Mouse (Mus musculus): ENCODE data around the gene Mnat1. TPM values are rescaled to one million over a fixed set of nuclear protein-coding genes. Genes with fewer than 3 reads are reported as not detected.

Gene Mnat1
- total and polyA plus RNA-seq, 3 experiments = 29.4 to 36.9 TPM; not detected in 1

DNA sequence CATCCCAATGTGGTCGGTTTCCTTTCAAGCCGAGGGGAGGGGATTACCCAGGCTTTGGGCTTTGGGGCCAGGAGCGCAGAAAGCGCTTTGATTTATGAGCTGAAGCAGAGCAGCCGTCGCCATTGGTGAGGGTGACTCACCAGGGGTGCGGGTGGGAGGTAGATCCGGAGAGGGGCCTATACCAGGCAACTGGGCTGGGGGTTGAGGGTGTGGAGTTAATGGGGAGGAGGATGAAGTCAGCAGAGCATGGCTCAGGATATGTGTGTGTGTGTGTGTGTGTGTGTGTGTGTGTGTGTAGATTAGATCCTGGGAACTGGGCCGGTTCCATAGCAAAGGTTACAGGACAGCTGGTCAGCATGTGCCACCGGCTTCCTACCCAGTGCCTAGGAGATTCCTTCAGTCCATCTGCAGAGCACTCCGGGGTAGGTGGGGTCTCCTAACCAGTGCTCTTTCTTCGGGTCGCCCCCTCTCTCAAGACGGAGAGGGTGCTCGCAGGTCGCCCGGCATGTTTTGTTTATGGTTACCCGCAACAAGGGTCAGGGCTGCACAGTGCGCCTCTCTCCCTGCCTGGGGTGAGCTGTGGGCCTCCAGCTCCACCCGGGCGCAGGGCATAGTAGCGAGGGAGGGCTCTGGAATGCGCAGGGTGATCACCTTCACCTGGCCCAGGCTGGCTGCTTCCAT, 12.9 kb upstream of the Mnat1 start:
- no peaks in the 10 kb centered on the region for H3K79me2 ChIP-seq (ENCODE audit: control insufficient read depth, insufficient read depth, low read length, poor library complexity)
- H3K9ac ChIP-seq (ENCODE audit: control insufficient read depth, low read depth, low read length, poor library complexity, severe bottlenecking) = no peak overlapping the region
- TF ChIP-seq ZNF384 (IDR thresholded peaks at IDR 0.05; ENCODE audit: low read depth, low read length) (no peak), MAZ (IDR thresholded peaks at IDR 0.05; ENCODE audit: low read depth, low read length) (no peak), ZC3H11A (IDR thresholded peaks at IDR 0.05; ENCODE audit: low read depth, low read length) (no peak), MAX (IDR thresholded peaks at IDR 0.05; ENCODE audit: low read length) (no peak), ELF1 (IDR thresholded peaks at IDR 0.05; ENCODE audit: low read depth, low read length) (no peak), TBP (IDR thresholded peaks at IDR 0.05; ENCODE audit: low read depth, low read length) (no peak)
- DNase-seq (ENCODE audit: low read depth, low spot score) = no peak
- no peak overlapping the region for H3K4me3 ChIP-seq (ENCODE audit: control insufficient read depth in 1 of 2, insufficient read depth in 1 of 2, low read depth in 2 of 2, low read length in 2 of 2)
- no peaks in the 10 kb centered on the region for H3K4me1 ChIP-seq (ENCODE audit: control insufficient read depth in 1 of 2, insufficient read depth in 2 of 2, low read length in 2 of 2)
- no peaks in the 10 kb centered on the region; a peak in 1 of 4 replicates for H3K27me3 ChIP-seq (ENCODE audit: control insufficient read depth in 1 of 2, insufficient read depth in 2 of 2, low read length in 2 of 2)
- no peaks in the 10 kb centered on the region for H3K36me3 ChIP-seq (ENCODE audit: control insufficient read depth in 1 of 2, insufficient read depth in 2 of 2, low read length in 2 of 2)
- no peaks in the 10 kb centered on the region for H3K9me3 ChIP-seq (replicated peaks; ENCODE audit: insufficient read depth, low read length)
- H3K27ac ChIP-seq (ENCODE audit: control insufficient read depth, low read depth, low read length) = no peak overlapping the region

DNA sequence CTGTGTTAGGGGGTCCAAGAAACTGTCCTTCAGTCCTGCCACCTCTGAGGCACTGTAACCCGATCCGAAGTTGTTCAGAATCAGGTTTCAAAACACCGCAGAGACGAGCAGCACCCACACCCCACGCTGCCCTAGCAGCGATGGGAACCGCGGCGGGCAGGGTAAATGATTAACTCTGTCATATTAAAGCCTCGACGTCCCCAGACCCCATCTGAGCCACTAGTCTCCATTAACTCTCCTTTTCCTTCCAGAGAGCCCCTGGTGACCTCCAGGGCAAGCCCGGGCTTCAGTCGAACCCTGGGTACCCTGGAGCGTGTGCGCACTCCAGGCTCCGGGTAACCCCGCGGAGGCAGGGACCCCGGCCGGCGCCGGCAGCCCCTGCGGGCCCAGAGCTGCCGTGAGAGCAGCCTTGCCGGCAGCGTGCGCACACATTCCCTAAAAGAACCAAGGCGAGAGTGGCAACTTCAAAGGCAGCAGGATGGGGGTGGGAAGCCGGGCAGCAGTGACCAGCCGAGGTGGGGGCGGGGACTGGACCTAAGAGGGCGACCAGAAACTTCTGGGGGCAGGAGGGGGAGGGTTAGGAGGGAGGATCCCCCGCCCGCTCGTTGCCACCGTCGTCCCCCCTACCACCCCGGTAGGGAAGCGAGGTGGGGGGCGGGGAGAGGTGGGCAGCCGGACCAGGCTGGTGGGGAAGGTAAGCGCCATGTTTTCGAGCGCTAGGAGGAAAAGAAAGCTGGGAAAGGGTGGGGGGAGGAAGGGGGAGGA, 11.8 kb upstream of the Mnat1 start:
- Histone ChIP-seq H3K9ac (ENCODE audit: control insufficient read depth, low read depth, low read length, poor library complexity, severe bottlenecking) (no peak overlapping the region), H3K4me1 (ENCODE audit: control insufficient read depth in 1 of 2, insufficient read depth in 2 of 2, low read length in 2 of 2) (no peaks in the 10 kb centered on the region)

More for the DNA sequence above, 11.8 kb upstream of the Mnat1 start:
- no peak for DNase-seq (ENCODE audit: low read depth, low spot score)
- H3K9me3 ChIP-seq (replicated peaks; ENCODE audit: insufficient read depth, low read length) = no peaks in the 10 kb centered on the region
- H3K79me2 ChIP-seq (ENCODE audit: control insufficient read depth, insufficient read depth, low read length, poor library complexity) = no peaks in the 10 kb centered on the region
- H3K27me3 ChIP-seq (ENCODE audit: control insufficient read depth in 1 of 2, insufficient read depth in 2 of 2, low read length in 2 of 2) = no peaks in the 10 kb centered on the region; a peak in 2 of 4 replicates
- H3K27ac ChIP-seq (ENCODE audit: control insufficient read depth, low read depth, low read length) = no peak overlapping the region
- no peaks in the 10 kb centered on the region for H3K36me3 ChIP-seq (ENCODE audit: control insufficient read depth in 1 of 2, insufficient read depth in 2 of 2, low read length in 2 of 2)
- H3K4me3 ChIP-seq (ENCODE audit: control insufficient read depth in 1 of 2, insufficient read depth in 1 of 2, low read depth in 2 of 2, low read length in 2 of 2) = no peak overlapping the region
- no peak for TF ChIP-seq RAD21 (IDR thresholded peaks at IDR 0.05; ENCODE audit: low read depth, low read length)
- TF ChIP-seq MYB (IDR thresholded peaks at IDR 0.05; ENCODE audit: low read depth, low read length) = no peak
- TF ChIP-seq CHD2 (IDR thresholded peaks at IDR 0.05; ENCODE audit: low read length) = no peak
- TF ChIP-seq NRF1 (IDR thresholded peaks at IDR 0.05; ENCODE audit: insufficient read depth, low read depth, low read length, poor library complexity, severe bottlenecking) = no peak
- TF ChIP-seq MAZ (IDR thresholded peaks at IDR 0.05; ENCODE audit: low read depth, low read length) = no peak
- no peak for TF ChIP-seq SIN3A (IDR thresholded peaks at IDR 0.05; ENCODE audit: low read length)
- no peak for TF ChIP-seq TAL1 (IDR thresholded peaks at IDR 0.05; ENCODE audit: low read length)
- no peak for TF ChIP-seq POLR2AphosphoS5 (IDR thresholded peaks at IDR 0.05; ENCODE audit: borderline replicate concordance, low read depth, low read length)
- TF ChIP-seq UBTF (IDR thresholded peaks at IDR 0.05; ENCODE audit: borderline replicate concordance, insufficient read depth, low read depth, low read length) = no peak
- TF ChIP-seq ETS1 (IDR thresholded peaks at IDR 0.05; ENCODE audit: low read depth, low read length) = no peak
- TF ChIP-seq CHD1 (IDR thresholded peaks at IDR 0.05; ENCODE audit: low read depth, low read length) = no peak
- TF ChIP-seq POLR2AphosphoS2 (IDR thresholded peaks at IDR 0.05; ENCODE audit: low read length) = no peak
- TF ChIP-seq RCOR1 (IDR thresholded peaks at IDR 0.05; ENCODE audit: low read depth, low read length) = no peak
- no peak for TF ChIP-seq GATA1 (IDR thresholded peaks at IDR 0.05; ENCODE audit: low read depth, low read length)
- TF ChIP-seq USF2 (IDR thresholded peaks at IDR 0.05; ENCODE audit: borderline replicate concordance in 1 of 2, insufficient read depth in 1 of 2, low read depth in 1 of 2, low read length in 2 of 2) = no peak
- no peak for TF ChIP-seq JUND (IDR thresholded peaks at IDR 0.05; ENCODE audit: low read depth, low read length)
- no peak for TF ChIP-seq ZNF384 (IDR thresholded peaks at IDR 0.05; ENCODE audit: low read depth, low read length)
- no peak for TF ChIP-seq ZMIZ1 (IDR thresholded peaks at IDR 0.05; ENCODE audit: low read depth, low read length)
- TF ChIP-seq GABPA (IDR thresholded peaks at IDR 0.05; ENCODE audit: low read depth, low read length) = no peak
